Mouse (Mus musculus) liver, adult 2 months (tissue): ENCODE measurements around the gene Tob2. TPM values are rescaled to one million over a fixed set of nuclear protein-coding genes. Genes with fewer than 3 reads are reported as not detected.

ENCODE experiments used
- DNase-seq: peaks from one replicate; pipeline ENCODE4 v3.0.0-alpha.2; 2011; ENCODE audit warnings: low read depth, low spot score; ENCODE audit errors: extremely low read depth
- H3K27ac ChIP-seq: fragments of 200-500 bp; replicated peaks from 2 replicates; pipeline ENCODE4 v1.5.1; 2012; ENCODE audit warnings: low read depth, mild to moderate bottlenecking, control low read depth, inconsistent platforms, low read length; ENCODE audit not compliant: insufficient read depth
- H3K27me3 ChIP-seq: fragments of 200-500 bp; 2 replicates; pipeline ENCODE4 v1.6.1; 2012; ENCODE audit warnings: mild to moderate bottlenecking, moderate library complexity, low read length, inconsistent platforms; ENCODE audit not compliant: control insufficient read depth, insufficient read depth
- H3K36me3 ChIP-seq: fragments of 200-500 bp; 2 replicates; pipeline ENCODE4 v1.6.1; 2012; ENCODE audit warnings: low read length, inconsistent platforms; ENCODE audit not compliant: control insufficient read depth, insufficient read depth
- H3K4me1 ChIP-seq: fragments of 200-500 bp; 2 replicates; pipeline ENCODE4 v1.6.1; 2011; ENCODE audit warnings: low read length; ENCODE audit not compliant: control insufficient read depth, insufficient read depth
- H3K4me3 ChIP-seq: fragments of 200-500 bp; 2 replicates; pipeline ENCODE4 v1.5.1; 2011; ENCODE audit warnings: low read depth, mild to moderate bottlenecking, control low read depth, low read length, moderate library complexity; ENCODE audit not compliant: insufficient read depth
- H3K79me2 ChIP-seq: fragments of 200-500 bp; 2 replicates; pipeline ENCODE4 v1.6.1; 2012; ENCODE audit warnings: inconsistent platforms, mild to moderate bottlenecking, low read length, moderate library complexity; ENCODE audit not compliant: control insufficient read depth, insufficient read depth
- H3K9ac ChIP-seq: fragments of 200-500 bp; 2 replicates; pipeline ENCODE4 v1.6.1; 2012; ENCODE audit warnings: low read depth, mild to moderate bottlenecking, control low read depth, inconsistent platforms, low read length
- CTCF ChIP-seq: fragments of 200-500 bp; IDR thresholded peaks from 2 replicates; pipeline ENCODE4 v1.5.1; 2011; ENCODE audit warnings: low read depth, low read length, control low read depth
- POLR2A ChIP-seq: fragments of 200-500 bp; IDR thresholded peaks from 2 replicates; pipeline ENCODE4 v1.6.1; 2011; ENCODE audit warnings: low read length, control low read depth; ENCODE audit not compliant: insufficient read depth; ENCODE audit errors: extremely low read depth
- WGBS: fragments of 180-500 bp; shearing (Covaris S2); methylation state at CpG from one replicate; pipeline ENCODE4 v1.1.7; 2018; 5-methylcytosine and 5-hydroxymethylcytosine counted together
- polyA plus RNA-seq: library from polyadenylated mRNA; depleted of rRNA; stranded (reverse); fragments of >200 nt; gene quantifications from 2 replicates; pipeline ENCODE4 v1.2.3, GENCODE M21; 2012; rRNA removed
- total RNA-seq: library from RNA; depleted of rRNA; stranded (reverse); fragments of >200 nt; gene quantifications from 2 replicates; pipeline ENCODE4 v1.2.3, GENCODE M21; 2014; rRNA removed

Gene Tob2
- total and polyA plus RNA-seq, 2 experiments: 15.8 to 21.6 TPM

GRCm38 (mm10) chr15:81798421-81798820 is 60.2 kb downstream of the Tob2 start:
- TF ChIP-seq CTCF (no peak), POLR2A (no peak)
- H3K9ac ChIP-seq: no peak overlapping the region
- H3K4me1 ChIP-seq: peaks cover 14% of the 10 kb centered on the region
- no peaks in the 10 kb centered on the region for H3K27me3 ChIP-seq
- WGBS: 73% methylated on average over 4 of the region's 4 CpGs
- H3K27ac ChIP-seq: no peak overlapping the region
- peak; percentile 50 for DNase-seq
- no peaks in the 10 kb centered on the region for H3K36me3 ChIP-seq
- H3K79me2 ChIP-seq: no peaks in the 10 kb centered on the region; the same call in 1 of the 2 replicates
- no peak overlapping the region for H3K4me3 ChIP-seq

Other genes with a start within 250 kb of the Tob2 start
- gene L3mbtl2, start 194.9 kb downstream of the Tob2 start, total RNA-seq: 4.7 and 7.2 TPM in 2 replicates
- 9.7 and 10.8 TPM in 2 replicates for gene L3mbtl2, start 194.9 kb downstream of the Tob2 start, polyA plus RNA-seq
- gene Chadl, start 161.5 kb downstream of the Tob2 start, total RNA-seq: 0.13 and 0.37 TPM in 2 replicates
- gene Chadl, start 161.5 kb downstream of the Tob2 start, polyA plus RNA-seq: 1.5 and 1.9 TPM in 2 replicates
- gene Zc3h7b, start 113.7 kb downstream of the Tob2 start, total RNA-seq: 7.4 TPM in 2 replicates
- 11.9 and 13.1 TPM in 2 replicates for gene Zc3h7b, start 113.7 kb downstream of the Tob2 start, polyA plus RNA-seq
- 32.8 and 33.1 TPM in 2 replicates for gene Rangap1, start 113.3 kb downstream of the Tob2 start, total RNA-seq
- gene Rangap1, start 113.3 kb downstream of the Tob2 start, polyA plus RNA-seq: 21.6 and 24.8 TPM in 2 replicates
- 156 and 163 TPM in 2 replicates for gene Tef, start 56.4 kb downstream of the Tob2 start, total RNA-seq
- 34.6 and 35.0 TPM in 2 replicates for gene Tef, start 56.4 kb downstream of the Tob2 start, polyA plus RNA-seq
- 12.3 and 15.6 TPM in 2 replicates for gene Phf5a, start 13.1 kb upstream of the Tob2 start, total RNA-seq
- 27.5 and 28.7 TPM in 2 replicates for gene Phf5a, start 13.1 kb upstream of the Tob2 start, polyA plus RNA-seq
- 170 and 187 TPM in 2 replicates for gene Aco2, start 13.5 kb upstream of the Tob2 start, total RNA-seq
- 127 TPM in 2 replicates for gene Aco2, start 13.5 kb upstream of the Tob2 start, polyA plus RNA-seq
- 6.4 and 7.3 TPM in 2 replicates for gene Polr3h, start 67.4 kb upstream of the Tob2 start, total RNA-seq
- 6.8 and 8.3 TPM in 2 replicates for gene Polr3h, start 67.4 kb upstream of the Tob2 start, polyA plus RNA-seq
- 0.09 and 0.13 TPM in 2 replicates for gene Csdc2, start 78.0 kb upstream of the Tob2 start, total RNA-seq
- 0.35 and 0.80 TPM in 2 replicates for gene Csdc2, start 78.0 kb upstream of the Tob2 start, polyA plus RNA-seq
- 3.6 and 3.7 TPM in 2 replicates for gene Pmm1, start 102.1 kb upstream of the Tob2 start, total RNA-seq
- 4.9 and 6.8 TPM in 2 replicates for gene Pmm1, start 102.1 kb upstream of the Tob2 start, polyA plus RNA-seq
- not detected in 2 replicates for gene 1700029P11Rik, start 121.7 kb upstream of the Tob2 start, total RNA-seq
- gene 1700029P11Rik, start 121.7 kb upstream of the Tob2 start, polyA plus RNA-seq: not detected in 2 replicates
- 18.2 and 22.8 TPM in 2 replicates for gene Xrcc6, start 129.0 kb upstream of the Tob2 start, total RNA-seq
- 8.5 and 8.9 TPM in 2 replicates for gene Xrcc6, start 129.0 kb upstream of the Tob2 start, polyA plus RNA-seq
- gene Desi1, start 175.1 kb upstream of the Tob2 start, total RNA-seq: 6.6 and 10.1 TPM in 2 replicates
- 28.7 and 31.1 TPM in 2 replicates for gene Desi1, start 175.1 kb upstream of the Tob2 start, polyA plus RNA-seq
- gene Snu13, start 188.8 kb upstream of the Tob2 start, total RNA-seq: 23.3 and 26.2 TPM in 2 replicates
- 23.1 and 25.4 TPM in 2 replicates for gene Snu13, start 188.8 kb upstream of the Tob2 start, polyA plus RNA-seq
- not detected in 2 replicates for gene 4930407I10Rik, start 200.4 kb upstream of the Tob2 start, total RNA-seq
- gene 4930407I10Rik, start 200.4 kb upstream of the Tob2 start, polyA plus RNA-seq: not detected in 2 replicates
- not detected in 2 replicates for gene Mei1, start 211.2 kb upstream of the Tob2 start, total RNA-seq
- gene Mei1, start 211.2 kb upstream of the Tob2 start, polyA plus RNA-seq: not detected in 2 replicates